Mouse (Mus musculus) 3T3-L1 (cell line): ENCODE measurements around the gene Smc4.
"Not testable (repeated sequence)": the region's sequence is repeated elsewhere in the genome, so short reads cannot be mapped to it uniquely, and the experiment has no call there.

ENCODE experiments used
- DNase-seq: peaks from one replicate; pipeline ENCODE4 v3.0.0-alpha.2; 2015; ENCODE audit warnings: low read depth, low spot score

The Smc4 gene

GRCm38 (mm10) chr3:69017181-69017580 lies 12.6 kb downstream of the Smc4 start:
- DNase-seq = no peak

- not testable (repeated sequence) for DNase-seq
Measured at GRCm38 (mm10) chr3:69018635-69019034, 14.1 kb downstream of the Smc4 start.

- peak; percentile 68 for DNase-seq
Measured at GRCm38 (mm10) chr3:69020285-69020684, 15.7 kb downstream of the Smc4 start.

GRCm38 (mm10) chr3:69020764-69021163 lies 16.2 kb downstream of the Smc4 start:
- no peak for DNase-seq

- no peak for DNase-seq
Measured at GRCm38 (mm10) chr3:69026133-69026783, 21.7 kb downstream of the Smc4 start.

GRCm38 (mm10) chr3:69040105-69040504 lies 35.6 kb downstream of the Smc4 start:
- peak; percentile 49 for DNase-seq

GRCm38 (mm10) chr3:69041298-69041697 lies 36.8 kb downstream of the Smc4 start:
- DNase-seq = no peak

GRCm38 (mm10) chr3:69044167-69044591 lies 39.6 kb downstream of the Smc4 start:
- peak; percentile 52 for DNase-seq

GRCm38 (mm10) chr3:69044645-69045399 lies 40.3 kb downstream of the Smc4 start, which contains the start of gene Trim59:
Trim59 (minus strand) TSS chr3:69044755.
- DNase-seq = peak; percentile 89

- DNase-seq = no peak
Measured at GRCm38 (mm10) chr3:69045400-69045703, 40.8 kb downstream of the Smc4 start.

- peak; percentile 57 for DNase-seq
Measured at GRCm38 (mm10) chr3:69045750-69046149, 41.2 kb downstream of the Smc4 start.

GRCm38 (mm10) chr3:69046509-69046908 lies 42.0 kb downstream of the Smc4 start:
- DNase-seq = peak; percentile 79

- DNase-seq = peak; percentile 51
Measured at GRCm38 (mm10) chr3:69047684-69048083, 43.1 kb downstream of the Smc4 start.

GRCm38 (mm10) chr3:69049011-69049410 lies 44.5 kb downstream of the Smc4 start:
- no peak for DNase-seq

GRCm38 (mm10) chr3:69051894-69052293 lies 47.4 kb downstream of the Smc4 start:
- DNase-seq = no peak

GRCm38 (mm10) chr3:69054760-69055432 lies 50.4 kb downstream of the Smc4 start:
- DNase-seq = no peak

- no peak for DNase-seq
Measured at GRCm38 (mm10) chr3:69055871-69056270, 51.3 kb downstream of the Smc4 start.

- DNase-seq = no peak
Measured at GRCm38 (mm10) chr3:69060672-69061071, 56.1 kb downstream of the Smc4 start.

- DNase-seq = no peak
Measured at GRCm38 (mm10) chr3:69062764-69063163, 58.2 kb downstream of the Smc4 start.

- DNase-seq = peak; percentile 73
Measured at GRCm38 (mm10) chr3:69064005-69064404, 59.5 kb downstream of the Smc4 start.
